Mouse (Mus musculus) cerebellum, postnatal 14 days (tissue): ENCODE measurements around the gene Mylk4.

Experiments used
- DNase-seq, 2 experiments: peaks; one replicate each; pipeline ENCODE4 v3.0.0; 2021; ENCODE audit warnings: mixed read lengths in 2 of 2

Mylk4 gene

DNA sequence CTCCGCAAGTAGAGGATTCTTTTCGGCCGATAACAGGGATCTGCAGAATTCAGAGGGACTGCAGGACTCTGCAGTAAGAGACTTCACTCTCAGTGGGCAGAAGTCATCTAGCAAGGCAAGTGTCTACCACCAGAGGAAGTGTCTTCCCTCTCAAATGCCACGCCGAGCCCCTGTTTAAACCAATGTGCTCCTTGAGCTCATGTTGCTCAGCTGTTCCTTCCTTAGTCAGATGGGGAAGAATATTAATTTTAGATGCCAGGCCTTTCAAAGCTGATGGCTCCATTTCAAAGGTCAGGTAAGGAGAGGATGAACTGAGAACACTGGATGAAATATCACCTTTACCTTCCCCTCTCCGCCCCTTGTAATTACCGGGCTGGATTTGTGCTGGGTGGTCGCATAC lies at the start of gene Mylk4:
Mylk4 (minus strand) TSS at position 139 of the 400 bp plus-strand sequence.
- no peak for DNase-seq

DNA sequence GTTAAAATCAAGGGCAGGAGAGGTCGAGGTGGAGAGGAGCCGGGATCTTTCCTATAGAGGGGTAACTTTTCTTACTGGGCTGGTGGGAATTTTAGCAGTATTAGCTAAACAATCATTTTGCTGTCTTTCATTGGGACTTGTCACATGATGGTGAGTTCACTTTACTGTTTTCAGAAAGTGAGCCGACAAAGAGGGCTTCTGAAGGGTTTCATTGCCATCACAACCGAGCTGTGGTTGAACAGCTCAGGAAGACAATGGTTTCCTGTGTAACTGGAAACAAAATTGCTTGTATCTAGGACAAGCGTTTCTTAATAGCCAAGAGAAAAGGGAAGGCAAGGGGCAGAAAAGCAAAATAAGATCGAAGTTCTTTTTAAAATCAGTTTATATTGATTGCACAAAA lies 49.5 kb upstream of the Mylk4 start:
- DNase-seq, result no peak

DNA sequence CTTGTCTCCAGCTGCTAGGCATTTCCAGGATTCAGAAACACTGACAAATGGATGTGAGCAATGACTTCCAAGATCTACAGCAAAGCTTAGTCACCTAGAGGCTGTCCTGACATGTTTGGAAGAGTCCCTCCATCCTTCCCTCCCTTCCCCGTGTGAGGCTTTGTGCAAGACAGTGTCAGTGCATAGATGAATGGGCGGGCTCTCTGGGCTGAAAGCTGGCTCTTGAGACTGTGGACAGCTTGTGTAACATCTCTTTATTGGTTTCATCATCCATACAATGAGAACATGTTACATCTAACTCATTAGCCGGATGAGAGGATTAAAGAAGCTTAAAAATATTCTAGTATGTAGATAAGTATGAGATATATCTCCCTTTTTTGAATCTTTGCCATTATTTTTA lies 49.0 kb upstream of the Mylk4 start:
- DNase-seq, result no peak

DNA sequence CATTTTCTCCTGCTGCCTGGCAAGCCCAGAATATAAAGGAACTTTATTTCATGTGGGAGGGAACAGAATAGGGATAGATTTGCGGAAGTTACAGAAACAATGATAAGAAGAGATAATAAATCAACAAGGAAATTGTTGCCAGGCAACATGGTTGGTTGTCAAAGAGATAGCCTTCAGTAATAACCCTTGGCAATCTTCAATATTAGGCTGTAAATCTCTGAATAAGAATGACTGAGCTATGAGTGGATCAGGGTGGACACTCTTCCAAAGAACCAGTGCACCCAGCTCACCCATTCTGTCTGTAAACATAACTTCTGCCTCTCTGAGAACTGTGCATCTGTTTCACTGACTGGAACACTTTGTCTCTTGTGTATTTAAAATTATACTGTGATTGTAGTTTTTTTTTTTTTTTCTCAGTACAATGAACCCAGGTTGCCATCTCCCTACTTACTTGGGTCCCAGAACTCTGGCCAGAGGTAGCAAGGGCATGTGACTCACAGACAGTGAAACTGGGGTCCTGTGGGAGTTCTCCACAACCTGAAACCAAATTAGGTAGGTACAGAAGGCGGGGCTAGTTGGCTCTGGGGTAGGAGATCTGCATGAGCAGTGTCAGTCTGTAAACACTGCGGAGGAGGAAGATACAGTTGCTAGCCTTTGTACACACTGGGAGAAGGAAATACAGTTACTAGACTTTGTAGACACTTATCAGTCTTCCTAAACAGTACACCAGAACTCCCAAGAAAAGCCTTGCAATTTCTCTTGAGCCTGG lies 47.9 kb upstream of the Mylk4 start:
- no peak for DNase-seq

DNA sequence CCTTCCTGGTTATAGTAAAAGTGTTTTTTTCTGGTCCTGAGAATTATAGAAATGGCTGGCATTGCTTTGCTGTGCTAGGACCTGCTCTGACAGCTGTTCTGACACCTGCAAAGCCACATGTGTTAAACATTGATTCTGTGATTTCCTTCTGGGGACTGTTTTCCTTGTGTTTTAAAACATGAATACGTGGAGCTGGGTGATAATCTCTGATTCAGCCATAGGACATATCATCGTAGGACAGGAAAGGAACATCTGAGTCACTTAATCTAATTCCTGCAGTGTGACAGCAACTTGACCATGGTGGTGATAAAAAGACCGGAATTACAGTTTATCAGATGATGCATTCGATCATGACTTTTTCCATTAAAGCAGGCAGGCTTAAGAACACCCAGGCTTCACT lies 45.1 kb upstream of the Mylk4 start:
- no peak for DNase-seq

DNA sequence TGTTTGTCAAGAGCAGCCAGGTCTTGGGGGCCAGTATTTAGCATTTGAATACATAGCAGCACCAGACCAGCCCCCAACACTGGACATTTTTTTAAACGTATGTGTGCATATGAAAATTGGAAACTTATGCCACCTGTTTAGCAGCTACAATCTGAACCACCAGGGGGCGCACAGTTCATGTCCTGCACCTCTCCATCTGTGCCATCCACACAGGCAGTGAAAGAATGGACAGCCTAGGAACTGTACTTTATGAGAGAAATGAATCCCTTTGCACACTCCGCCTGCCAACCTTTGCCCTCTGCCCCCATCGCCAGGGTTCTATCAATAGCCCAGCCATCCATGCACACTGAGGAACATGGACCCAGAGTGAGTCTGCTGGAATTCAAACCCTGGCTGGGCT lies 44.2 kb upstream of the Mylk4 start:
- peak; percentile 60 to 78 for DNase-seq

DNA sequence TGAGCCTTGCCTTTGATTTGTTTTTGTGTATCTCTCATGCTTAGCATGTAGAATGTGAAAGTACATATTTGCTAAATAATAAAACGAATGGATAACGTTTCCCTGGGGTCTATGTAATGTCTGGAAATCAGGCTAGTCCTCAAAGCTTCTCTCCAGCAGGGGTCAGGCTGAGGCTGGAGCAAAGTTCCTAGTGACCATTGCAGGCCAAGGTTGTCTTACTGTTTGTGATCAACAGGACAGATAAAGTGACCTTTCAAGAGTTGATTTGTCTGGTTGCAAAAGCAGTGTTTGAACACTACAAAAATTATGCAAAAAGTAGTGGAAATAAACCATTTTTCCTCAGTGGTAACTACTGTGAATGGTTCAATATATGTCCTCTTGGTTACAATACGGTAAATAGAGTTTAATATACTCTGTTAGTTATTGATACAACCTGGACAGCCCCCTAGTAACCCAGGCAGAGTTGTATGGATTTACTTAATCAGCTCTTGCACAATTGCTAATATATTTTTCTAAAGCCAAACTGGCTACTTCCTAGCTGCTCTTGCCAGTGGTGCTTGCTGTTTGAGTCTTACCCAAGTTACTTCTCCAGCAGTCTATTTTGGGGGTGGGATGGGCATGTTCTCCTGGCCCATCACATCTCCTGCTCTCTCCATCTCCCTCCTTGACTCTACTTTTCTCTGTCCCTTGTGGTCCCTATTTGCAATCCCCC lies 43.5 kb upstream of the Mylk4 start:
- DNase-seq, result no peak

DNA sequence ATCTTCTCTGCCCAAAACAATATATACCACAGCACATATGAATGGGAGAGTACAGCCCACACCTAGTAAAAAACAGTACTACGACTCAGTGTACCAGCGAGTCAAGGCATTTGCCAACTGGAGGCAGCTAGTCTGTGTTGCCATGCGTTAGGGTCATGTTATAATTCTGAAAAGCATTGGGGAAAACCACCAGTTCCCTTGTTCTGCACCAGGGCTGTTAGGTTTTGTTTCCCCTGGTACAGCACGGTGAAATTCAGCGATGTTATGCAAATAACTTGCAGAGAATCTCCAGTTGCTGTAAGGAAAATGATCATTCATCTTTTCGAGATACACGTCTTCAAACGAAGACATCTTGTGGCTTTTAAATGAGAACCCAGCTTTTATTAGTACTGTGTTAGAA lies 41.8 kb upstream of the Mylk4 start:
- no peak for DNase-seq

DNA sequence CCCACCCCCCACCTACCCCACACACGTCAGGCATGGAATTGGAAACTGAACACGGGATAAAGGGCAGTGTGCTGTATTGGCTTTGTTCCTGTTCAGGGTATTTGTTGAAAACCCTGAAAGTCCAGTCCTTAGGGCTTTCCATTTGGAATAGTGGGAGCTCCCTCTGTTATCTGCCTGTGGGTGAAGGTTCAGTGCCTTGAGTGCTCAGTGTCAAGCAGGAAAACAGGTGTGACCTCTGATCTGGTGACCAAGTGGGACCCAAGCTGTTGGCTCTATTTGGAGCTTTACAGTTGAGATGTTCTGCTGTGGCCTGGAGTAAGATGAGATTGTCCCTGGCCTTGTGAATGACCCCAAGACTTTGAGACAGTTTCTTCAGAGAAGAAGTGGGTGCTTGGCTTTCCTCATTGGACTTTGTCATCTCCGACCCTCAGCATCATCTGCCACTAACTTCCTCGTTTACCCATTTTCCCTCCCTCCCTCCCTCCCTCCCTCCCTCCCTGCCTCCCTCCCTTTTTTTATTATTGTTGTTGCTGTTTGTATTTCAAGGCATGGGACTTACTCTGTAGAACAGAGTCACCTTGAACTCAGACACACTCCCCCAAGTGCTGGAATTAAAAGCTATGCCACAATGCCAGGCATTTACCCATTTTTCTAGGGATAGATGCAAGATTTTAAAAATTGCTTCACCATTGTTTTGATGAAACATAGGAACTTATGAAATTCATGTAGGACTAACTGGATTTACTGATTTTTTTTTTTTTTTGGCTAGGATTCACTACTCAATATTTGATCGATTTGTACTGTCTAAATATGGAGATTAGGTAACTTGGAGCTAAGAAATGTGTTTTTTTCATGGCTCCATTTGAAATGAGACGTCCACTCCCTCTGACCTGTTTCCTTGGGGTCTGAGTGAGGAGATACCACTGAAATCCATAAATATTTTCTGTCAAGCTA lies 40.9 kb upstream of the Mylk4 start:
- no peak for DNase-seq

DNA sequence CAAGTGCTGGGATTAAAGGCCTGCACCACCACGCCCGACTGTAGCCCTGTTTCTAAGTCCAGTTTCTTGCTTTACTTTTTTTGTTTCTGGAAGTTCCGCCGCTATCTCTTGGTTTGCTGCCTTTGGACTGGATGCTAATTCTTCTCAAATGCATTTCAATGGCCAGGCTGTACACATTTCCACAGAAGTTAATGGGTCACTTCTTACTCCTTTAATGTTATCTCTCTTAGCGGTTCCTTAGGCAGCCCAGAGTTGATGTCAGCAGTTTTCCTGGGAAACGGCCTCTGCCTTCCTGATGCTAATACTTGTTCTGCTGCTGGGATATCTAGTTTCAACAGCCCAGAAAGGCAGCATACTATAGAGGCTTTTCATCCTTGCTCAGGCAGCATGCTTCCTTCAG lies 39.4 kb upstream of the Mylk4 start:
- DNase-seq, result no peak

DNA sequence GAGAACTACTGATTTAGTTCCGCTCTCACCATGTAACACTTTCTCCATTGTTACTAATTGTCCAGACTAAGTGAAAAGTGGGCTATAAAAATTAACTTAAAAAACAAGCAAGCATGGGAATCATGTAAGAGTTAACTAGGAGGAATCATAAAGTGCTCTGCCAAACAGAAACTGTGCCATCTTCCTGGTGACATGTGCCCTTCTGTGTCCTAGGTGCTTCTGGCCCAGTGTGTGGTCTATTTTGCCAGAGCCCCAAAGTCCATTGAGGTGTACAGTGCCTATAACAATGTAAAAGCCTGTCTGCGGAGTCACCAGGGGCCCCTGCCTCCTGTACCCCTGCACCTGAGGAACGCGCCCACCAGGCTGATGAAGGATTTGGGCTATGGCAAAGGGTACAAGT lies 37.9 kb upstream of the Mylk4 start:
- DNase-seq, result no peak

DNA sequence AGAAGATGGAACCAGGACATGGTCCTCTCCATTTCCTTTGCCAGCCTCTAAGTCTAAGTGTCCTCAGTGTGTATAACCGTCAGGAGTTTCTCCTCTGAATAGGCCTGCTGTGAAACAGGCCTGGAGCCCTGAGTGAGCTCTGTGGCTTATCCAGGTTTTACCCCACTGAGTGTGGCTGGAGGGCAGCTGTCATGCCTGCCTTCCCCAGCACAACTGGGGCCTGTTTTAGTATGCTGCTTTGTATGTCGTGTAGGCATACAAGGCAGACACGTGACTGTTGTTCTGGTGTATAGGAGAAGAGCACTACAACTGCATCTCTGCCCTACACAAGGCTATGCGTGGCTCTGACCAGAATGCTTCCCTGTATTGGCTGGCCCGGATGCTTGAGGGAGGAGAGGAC lies 36.2 kb upstream of the Mylk4 start:
- no peak for DNase-seq

DNA sequence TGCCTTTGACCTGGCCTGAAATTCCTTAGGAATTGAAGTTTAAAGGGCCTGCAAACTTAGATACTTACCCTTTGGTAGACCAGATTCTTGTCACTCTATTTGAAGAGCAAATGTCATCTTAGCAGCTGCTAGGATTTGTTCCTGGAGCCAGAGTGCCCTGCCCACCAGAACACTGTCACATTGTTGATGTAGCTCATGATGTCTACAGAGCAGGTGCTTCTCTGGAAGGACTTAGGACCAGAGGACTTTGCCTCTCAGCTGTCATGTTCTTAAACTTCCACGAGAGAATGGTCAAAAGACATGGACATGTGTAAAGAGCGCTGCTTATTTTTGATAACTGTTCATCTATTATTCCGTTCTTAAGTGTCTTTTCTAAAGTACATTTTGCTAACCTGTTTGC lies 35.5 kb upstream of the Mylk4 start:
- DNase-seq, result no peak

DNA sequence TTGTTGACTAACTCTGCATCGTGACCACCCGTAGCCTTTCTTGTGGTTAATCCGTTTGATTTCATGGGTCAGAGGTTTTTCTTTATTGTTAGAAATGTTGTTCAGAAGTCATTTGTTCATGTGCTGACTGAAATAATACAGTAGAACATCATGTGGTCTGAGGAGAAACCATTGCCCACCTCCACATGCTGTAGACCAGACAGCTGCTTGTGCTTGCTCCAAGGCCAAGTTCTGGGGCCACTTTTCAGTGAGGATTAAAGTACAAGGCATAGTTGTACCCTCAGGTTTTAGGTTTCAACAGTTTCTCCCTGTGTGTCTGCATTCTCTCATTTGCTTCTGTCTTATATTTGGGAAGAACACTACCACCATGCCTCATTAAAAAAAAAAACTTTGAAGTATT lies 23.9 kb upstream of the Mylk4 start:
- DNase-seq, result no peak

DNA sequence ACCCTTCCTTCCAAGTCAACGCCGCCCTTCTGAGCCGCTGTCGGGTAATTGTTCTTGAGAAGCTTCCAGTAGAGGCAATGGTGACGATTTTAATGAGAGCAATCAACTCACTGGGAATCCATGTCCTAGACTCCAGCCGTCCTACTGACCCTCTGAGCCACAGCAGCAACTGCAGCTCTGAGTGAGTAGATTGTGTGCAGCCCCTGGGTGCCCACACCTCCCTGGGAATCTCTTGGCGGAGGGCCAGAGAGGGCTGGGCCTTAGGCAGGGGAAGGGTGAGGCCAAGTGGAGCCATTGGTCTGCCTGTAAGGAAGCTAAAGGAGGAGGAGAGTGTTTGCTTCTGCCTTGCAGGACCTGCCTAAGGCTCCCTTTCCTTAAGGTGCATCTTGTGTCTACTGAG lies 23.1 kb upstream of the Mylk4 start:
- peak in 1 of 2 experiments; percentile 42 for DNase-seq

DNA sequence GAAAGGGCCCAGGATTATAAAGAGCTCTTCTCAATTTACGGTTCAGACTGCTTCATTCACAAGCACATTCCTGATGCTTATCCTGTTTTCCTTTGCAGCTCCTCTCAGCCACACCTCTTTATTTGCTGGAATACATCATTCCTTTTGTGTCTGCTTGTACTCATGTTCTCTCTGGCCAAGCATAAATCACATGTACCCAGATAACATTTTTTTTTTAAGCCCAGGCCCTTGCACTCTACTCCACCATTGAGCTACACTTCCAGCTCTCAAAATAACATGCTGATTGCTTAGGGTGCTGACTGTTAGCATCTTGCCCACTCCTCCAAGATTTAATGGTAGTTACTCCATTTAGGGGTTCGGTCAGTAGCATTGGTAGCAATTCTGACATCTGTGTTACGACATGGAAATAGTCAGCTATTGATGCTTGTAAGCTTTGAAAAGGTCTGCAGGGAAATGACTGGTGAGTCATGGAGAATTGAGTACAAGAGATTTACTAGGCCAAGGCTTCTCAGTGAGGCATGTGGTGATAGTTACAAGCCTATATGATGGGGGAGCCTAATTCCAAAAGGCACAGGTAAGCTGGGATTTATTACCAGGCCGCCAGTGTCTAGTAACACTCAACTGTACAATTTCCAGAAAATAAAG lies 20.1 kb upstream of the Mylk4 start:
- no peak for DNase-seq

DNA sequence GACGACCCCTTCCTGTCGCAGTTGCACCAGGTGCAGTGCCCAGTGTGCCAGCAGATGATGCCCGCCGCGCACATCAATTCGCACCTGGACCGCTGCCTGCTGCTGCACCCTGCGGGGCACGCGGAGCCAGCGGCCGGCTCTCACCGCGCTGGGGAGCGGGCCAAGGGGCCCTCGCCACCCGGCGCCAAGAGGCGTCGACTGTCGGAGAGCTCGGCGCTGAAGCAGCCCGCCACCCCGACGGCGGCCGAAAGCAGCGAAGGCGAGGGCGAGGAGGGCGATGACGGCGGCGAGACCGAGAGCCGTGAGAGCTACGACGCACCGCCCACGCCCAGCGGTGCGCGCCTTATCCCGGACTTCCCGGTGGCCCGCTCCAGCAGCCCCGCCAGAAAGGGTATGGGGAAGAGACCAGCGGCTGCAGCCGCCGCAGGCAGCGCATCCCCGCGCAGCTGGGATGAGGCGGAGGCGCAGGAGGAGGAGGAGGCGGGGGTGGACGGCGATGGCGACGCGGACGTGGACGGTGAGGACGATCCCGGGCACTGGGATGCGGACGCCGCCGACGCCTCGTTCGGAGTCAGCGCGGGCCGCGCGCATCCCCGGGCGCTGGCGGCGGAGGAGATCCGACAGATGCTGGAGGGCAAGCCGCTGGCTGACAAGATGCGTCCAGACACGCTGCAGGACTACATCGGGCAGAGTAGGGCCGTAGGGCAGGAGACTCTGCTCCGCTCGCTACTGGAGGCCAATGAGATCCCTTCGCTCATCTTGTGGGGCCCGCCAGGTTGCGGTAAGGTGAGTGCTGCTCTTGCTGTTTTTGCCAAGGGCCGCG lies 18.7 kb upstream of the Mylk4 start, which contains the start of gene D930007J09Rik:
D930007J09Rik (minus strand) TSS at position 591 of the 823 bp plus-strand sequence.
- DNase-seq, result peak; percentile 60 to 69

DNA sequence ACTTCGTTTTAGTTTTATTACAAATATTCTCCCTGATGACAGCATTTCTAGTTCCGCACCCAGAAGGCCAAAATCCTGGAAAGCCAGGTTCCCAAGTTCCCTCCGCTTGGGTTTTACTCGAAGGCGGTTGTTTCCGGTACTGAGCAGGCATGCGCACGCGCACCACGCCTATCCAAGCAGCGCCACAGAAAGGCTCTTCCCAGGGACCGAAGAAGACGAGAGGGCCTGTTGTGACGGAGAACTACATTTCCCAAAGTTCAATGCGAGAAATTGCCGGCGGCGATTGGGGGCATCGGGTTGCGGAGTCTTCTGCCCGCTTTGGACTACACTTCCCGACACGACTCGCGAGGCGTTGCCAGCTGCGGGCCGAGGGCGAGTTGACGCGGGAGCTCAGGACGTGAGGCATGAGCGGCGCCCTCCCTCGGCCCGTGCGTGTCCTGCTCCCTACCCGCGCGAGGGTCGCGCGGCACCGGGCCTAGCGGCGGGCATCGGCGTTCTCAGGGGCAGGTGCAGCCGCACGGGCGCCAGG lies 18.0 kb upstream of the Mylk4 start, which contains the start of gene Wrnip1:
Wrnip1 (plus strand) TSS at position 346 of the 529 bp plus-strand sequence.
- DNase-seq, result peak; percentile 97 to 98

DNA sequence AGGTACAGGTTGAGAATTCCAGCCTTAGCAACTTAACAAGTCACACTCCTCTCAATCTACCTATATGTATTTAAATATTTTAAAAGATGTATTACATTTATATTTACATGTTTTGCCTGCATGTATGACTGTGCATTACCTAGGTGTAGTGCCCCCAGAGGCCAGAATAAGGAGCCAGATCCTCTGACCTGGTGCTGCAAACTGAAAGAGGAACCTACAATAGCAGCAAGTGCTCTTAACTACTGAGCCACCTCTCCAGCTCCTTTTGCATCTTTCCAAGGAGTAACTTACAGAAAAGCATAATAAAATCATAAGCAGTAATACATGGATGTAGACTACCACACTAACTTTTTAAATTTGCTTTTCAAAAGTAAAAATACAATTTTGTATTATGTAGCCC lies 17.1 kb upstream of the Mylk4 start:
- DNase-seq, result peak in 1 of 2 experiments; percentile 20

DNA sequence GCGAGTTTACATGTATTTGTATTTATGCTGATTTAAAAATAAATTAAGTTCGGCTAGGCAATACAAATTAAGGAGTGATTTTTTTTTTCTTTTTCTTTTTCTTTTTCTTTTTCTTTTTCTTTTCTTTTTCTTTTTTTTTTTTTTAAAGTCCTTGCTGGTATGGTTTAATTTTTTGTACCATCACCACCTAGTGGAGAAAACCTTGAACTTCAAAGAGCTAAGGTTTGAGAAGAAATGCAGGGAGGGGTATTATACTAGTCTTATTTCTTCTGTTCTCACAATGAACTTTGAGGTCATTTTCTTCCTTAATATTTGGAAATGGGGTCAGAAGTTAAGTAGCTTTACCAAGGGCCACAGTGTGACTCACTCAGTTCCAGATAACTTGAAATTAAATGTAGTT lies 15.4 kb upstream of the Mylk4 start:
- no peak for DNase-seq

DNA sequence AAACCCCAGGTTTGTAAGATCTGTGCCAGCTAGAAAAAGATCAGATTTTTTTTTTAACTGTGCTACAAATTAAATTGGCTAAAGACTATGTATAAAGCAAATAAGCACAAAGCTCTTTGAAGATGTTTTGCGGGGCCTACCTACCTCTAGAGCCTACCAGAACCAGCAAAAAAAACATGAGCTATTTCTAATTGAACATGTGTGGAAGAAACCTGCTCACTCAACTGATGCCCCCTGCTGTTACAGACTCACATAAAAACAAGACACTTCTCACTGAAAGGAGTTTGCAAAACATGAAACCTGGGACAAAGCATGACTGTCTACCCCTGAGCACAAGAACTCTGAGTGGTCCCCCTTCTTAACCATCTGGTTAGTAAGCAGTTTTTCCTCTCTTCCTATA lies 13.3 kb upstream of the Mylk4 start:
- DNase-seq, result no peak
